Mouse (Mus musculus) hindbrain, embryonic 10.5 days (tissue): ENCODE data around the gene Fam166b. TPM values are rescaled to one million over a fixed set of nuclear protein-coding genes. Genes with fewer than 3 reads are reported as not detected.

Experiments used
- DNase-seq: peaks from one replicate; pipeline ENCODE4 v3.0.0-alpha.2; 2017; ENCODE audit warnings: low spot score
- H3K27ac ChIP-seq: fragments of 300-500 bp; sonication (generic); 2 replicates; pipeline ENCODE4 v1.5.1; 2016; ENCODE audit warnings: mild to moderate bottlenecking, moderate library complexity
- H3K27me3 ChIP-seq: fragments of 300-500 bp; sonication (generic); 2 replicates; pipeline ENCODE4 v1.6.1; 2016; ENCODE audit warnings: mild to moderate bottlenecking; ENCODE audit not compliant: poor library complexity, insufficient read depth, severe bottlenecking
- H3K36me3 ChIP-seq: fragments of 300-500 bp; sonication (generic); 2 replicates; pipeline ENCODE4 v1.6.1; 2016; ENCODE audit warnings: mild to moderate bottlenecking, moderate library complexity
- H3K4me1 ChIP-seq: fragments of 300-500 bp; sonication (generic); replicated peaks from 2 replicates; pipeline ENCODE4 v1.6.1; 2016; ENCODE audit warnings: mild to moderate bottlenecking
- H3K4me3 ChIP-seq: fragments of 300-500 bp; sonication (generic); 2 replicates; pipeline ENCODE4 v1.5.1; 2016; ENCODE audit warnings: mild to moderate bottlenecking, moderate library complexity
- H3K9me3 ChIP-seq: fragments of 300-500 bp; sonication (generic); 2 replicates; pipeline ENCODE4 v1.6.1; 2016; ENCODE audit warnings: mild to moderate bottlenecking, moderate library complexity
- WGBS: fragments of 180-500 bp; shearing (Covaris S2); methylation state at CpG from one replicate; pipeline ENCODE4 v1.1.7; 2016; 5-methylcytosine and 5-hydroxymethylcytosine counted together
- polyA plus RNA-seq: library from polyadenylated mRNA; unstranded; fragments of >200 nt; fragmentation: Nextera tagmentation; extraction: Ambion mirVana; gene quantifications from 2 replicates; pipeline ENCODE4 v1.2.1, GENCODE M21; 2016

Gene Fam166b
- polyA plus RNA-seq, 1 experiment from 2014 or later: 0.47 TPM

DNA sequence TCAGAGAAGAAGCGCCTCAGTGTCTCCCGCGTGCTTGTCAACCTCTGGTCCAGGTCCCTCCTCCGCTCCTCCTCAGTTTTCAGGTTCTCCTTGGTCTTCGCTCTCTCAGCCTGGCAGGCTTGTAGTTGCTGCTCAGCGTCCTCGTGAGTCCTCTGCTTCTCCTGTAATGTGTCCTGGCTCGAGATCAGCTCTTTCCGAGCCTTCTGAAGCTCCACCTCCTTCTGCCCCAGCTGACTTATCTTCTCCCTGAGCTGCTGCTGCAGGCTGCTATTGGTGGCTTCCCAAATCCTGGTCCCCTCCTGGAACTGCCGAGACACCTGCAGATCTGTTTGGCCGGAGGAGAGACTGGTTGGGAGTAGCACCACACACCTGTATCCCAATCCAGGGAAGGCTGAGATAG, 23.4 kb upstream of the Fam166b start:
- Histone ChIP-seq H3K27ac (no peak overlapping the region), H3K36me3 (peaks cover 14% of the 10 kb centered on the region), H3K9me3 (no peaks in the 10 kb centered on the region), H3K4me3 (no peak overlapping the region), H3K27me3 (peaks cover 41% of the 10 kb centered on the region), H3K4me1 (peaks cover 30% of the 10 kb centered on the region)
- DNase-seq: no peak
- WGBS: 66% methylated on average over 11 of the region's 11 CpGs

DNA sequence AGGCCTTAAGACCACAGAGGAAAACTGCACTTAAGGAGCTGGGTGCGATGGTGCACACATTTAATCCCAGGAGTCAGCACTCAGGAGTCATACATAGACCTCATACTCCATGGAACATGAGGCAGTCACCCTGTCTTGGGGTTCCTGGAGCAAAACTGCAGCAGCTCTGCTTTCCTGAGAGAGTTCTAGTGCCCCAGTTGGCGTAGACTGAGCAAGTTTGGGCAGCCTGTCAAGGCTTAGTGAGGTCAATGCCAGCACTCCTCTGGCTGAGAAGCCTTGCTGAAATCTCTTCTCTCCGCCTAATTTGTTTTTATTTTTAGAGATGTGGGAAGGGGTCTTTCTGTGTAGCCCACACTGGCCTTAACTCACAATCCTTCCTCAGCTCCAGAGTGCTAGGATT, 19.6 kb upstream of the Fam166b start:
- Histone ChIP-seq H3K4me3 (no peak overlapping the region), H3K4me1 (peaks cover 21% of the 10 kb centered on the region), H3K9me3 (no peaks in the 10 kb centered on the region), H3K27ac (no peak overlapping the region), H3K27me3 (peaks cover 18% of the 10 kb centered on the region), H3K36me3 (peaks cover 42% of the 10 kb centered on the region)
- DNase-seq: no peak
- WGBS: 95% methylated on average over 3 of the region's 3 CpGs

DNA sequence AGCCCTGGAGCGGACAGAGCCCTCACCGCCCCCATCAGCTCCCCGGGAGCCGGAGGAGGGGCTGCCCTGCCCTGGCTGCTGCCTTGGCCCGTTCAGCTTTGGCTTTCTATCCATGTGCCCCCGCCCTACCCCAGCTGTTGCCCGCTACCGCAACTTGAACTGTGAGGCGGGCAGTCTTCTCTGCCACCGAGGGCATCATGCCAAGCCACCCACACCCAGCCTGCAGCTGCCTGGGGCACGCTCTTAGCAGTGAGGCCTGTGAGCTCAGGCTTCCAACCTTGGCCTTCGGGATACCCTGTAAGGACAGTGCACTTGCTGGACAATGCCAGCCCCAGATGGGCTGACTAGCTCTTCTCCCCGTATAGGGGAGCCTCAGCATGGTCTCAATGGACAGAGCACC, 18.3 kb upstream of the Fam166b start:
- 92% methylated on average over 13 of the region's 13 CpGs for WGBS
- no peak for DNase-seq
- H3K36me3 ChIP-seq: peaks cover 42% of the 10 kb centered on the region
- H3K27ac ChIP-seq: no peak overlapping the region
- peaks cover 5% of the 10 kb centered on the region for H3K27me3 ChIP-seq
- no peak overlapping the region for H3K4me3 ChIP-seq
- no peaks in the 10 kb centered on the region for H3K9me3 ChIP-seq
- peaks cover 16% of the 10 kb centered on the region for H3K4me1 ChIP-seq

DNA sequence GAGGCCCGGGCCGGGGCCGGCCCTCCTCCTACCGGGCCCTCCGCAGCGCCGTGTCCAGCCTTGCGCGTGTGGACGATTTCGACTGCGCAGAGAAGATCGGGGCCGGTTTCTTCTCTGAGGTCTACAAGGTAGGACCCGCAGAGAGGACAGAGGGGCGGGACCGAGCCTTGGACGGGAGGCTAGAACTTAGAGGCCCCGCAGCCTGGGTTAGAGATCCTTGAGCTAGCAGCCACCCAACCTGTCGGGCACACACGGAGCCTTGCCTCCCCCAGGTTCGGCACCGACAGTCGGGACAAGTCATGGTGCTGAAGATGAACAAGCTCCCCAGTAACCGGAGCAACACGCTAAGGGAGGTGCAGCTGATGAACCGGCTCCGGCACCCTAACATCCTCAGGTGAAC, 14.6 kb upstream of the Fam166b start:
- peak; percentile 50 for DNase-seq
- Histone ChIP-seq H3K9me3 (no peaks in the 10 kb centered on the region), H3K27ac (peak overlapping the region; percentile 97), H3K4me1 (peaks cover 16% of the 10 kb centered on the region), H3K4me3 (peak overlapping the region; percentile 91), H3K27me3 (peaks cover 3% of the 10 kb centered on the region; the same call in 1 of the 2 replicates), H3K36me3 (peaks cover 40% of the 10 kb centered on the region)
- WGBS: 1% methylated on average over 28 of the region's 28 CpGs

DNA sequence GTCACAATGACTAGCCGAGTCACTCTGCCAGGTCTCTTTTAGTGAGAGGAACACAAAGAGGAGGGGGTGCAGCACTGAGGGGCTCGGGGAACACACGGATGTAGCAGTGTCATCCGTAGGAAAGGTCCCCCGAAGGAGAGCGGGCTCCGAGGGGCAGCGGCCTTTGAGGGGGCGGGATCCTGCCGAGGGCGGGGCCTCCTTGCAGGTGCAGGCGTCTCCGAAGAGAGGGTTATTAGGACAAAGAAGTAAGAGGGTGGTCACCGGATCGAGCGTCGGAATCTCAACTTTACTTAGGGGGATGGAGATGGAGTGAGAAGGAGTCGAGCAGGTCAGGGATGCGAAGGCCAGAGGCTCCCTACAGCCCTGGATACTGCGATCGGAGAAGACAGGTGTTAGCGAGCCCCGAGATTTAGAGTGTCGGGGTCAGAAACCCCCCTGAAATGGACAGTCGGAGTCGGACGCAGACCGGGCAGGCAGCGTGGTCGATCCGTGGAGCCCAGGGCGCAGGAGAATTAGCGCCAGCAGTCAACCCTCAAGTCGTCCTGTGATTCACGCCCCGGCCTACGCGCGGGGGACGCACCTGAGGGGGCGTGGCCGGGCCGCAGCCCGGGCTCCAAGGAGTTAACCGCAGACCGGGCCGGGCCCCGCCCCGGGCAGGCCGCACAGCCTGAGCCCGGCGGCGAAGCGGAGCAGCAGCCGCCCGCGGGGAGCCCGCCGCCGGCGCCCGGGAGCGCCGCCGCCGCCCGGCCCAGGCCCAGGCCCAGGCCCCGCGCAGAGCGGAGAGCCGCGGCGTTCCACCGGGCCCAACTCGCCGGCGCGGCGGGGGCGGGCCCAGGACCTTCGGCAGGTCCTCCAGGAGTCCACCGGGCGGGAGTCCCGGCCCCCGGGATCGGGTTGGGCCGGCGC, 13.8 kb upstream of the Fam166b start:
- Histone ChIP-seq H3K27ac (peak overlapping the region; percentile 97), H3K4me3 (peak overlapping the region; percentile 91), H3K27me3 (peaks cover 3% of the 10 kb centered on the region; the same call in 1 of the 2 replicates), H3K4me1 (peaks cover 16% of the 10 kb centered on the region), H3K9me3 (no peaks in the 10 kb centered on the region), H3K36me3 (peaks cover 32% of the 10 kb centered on the region)
- peak; percentile 71 for DNase-seq
- under 1% methylated on average over 88 of the region's 88 CpGs for WGBS

DNA sequence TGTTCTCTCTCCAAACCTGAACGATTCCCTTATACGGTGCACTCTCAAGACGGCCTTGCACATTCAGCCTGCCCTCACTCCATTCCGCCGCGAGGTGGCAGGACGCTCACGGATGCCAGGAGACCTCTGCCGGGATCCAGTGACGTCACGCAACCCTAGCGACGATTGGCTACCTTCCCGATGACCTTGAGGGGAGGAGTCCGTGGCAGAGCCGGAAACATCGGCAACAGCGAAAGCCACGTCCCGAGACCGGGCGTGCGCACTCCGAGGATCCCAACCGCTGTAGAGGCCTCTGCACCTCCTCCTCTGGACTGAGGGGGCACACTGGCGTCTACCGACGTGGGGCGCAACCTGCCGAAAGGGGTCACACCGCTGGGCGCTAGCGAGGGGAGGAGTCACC, 13.1 kb upstream of the Fam166b start:
- WGBS: under 1% methylated on average over 33 of the region's 33 CpGs
- Histone ChIP-seq H3K27me3 (peaks cover 3% of the 10 kb centered on the region; the same call in 1 of the 2 replicates), H3K9me3 (no peaks in the 10 kb centered on the region), H3K4me3 (peak overlapping the region; percentile 91), H3K27ac (peak overlapping the region; percentile 97), H3K36me3 (peaks cover 25% of the 10 kb centered on the region), H3K4me1 (peaks cover 16% of the 10 kb centered on the region)
- peak; percentile 99 for DNase-seq

DNA sequence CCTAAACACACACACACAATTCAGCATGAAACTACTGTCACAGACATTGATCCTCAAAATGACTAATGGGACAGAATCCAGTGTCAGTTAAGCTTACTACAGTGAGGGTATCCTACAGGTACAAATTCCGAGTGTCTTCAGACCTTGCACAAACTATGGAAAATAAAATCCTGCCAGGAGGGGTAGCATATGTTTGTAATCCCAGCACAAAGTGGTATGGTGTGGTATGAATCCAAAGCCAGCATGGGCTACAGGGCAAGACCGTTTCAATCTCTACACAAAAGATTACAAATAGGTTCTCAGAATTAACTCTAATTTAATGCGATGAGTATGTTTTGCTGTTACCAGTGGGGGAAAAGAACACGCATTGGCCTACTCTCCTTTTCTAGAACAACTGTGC, 12.7 kb upstream of the Fam166b start, which contains the start of gene Tesk1:
Gene Tesk1, plus strand, starts transcription at position 301 of the 400 bp plus-strand sequence.
- Histone ChIP-seq H3K36me3 (peaks cover 21% of the 10 kb centered on the region), H3K4me3 (peak within 1 kb of the TSS; percentile 91), H3K9me3 (no peaks in the 10 kb centered on the region), H3K4me1 (peaks cover 16% of the 10 kb centered on the region), H3K27ac (peak within 1 kb of the TSS; percentile 97), H3K27me3 (peaks cover 3% of the 10 kb centered on the region; the same call in 1 of the 2 replicates)
- DNase-seq: no peak
- 28% methylated on average over 4 of the region's 4 CpGs for WGBS

DNA sequence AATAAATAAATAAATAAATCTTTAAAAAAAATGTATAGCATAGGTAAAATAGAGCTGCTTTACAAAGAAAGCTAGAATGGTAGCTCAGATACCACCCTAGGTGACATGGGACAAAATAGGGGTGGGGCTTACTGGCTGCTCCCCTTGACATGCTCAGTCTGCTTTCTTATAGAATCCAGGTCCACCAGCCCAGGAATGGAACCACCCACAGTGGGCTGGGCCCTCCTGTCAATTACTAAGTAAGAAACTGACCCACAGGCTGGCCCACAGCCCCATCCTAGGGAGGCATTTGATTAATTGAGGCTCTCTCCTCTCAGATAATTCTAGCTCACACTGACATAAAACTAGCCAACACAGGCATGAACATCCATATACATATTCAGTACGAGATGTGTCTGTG, 3.9 kb upstream of the Fam166b start:
- peaks cover 18% of the 10 kb centered on the region for H3K4me1 ChIP-seq
- DNase-seq: no peak
- WGBS: 90% methylated on average over 1 of the region's 1 CpGs

DNA sequence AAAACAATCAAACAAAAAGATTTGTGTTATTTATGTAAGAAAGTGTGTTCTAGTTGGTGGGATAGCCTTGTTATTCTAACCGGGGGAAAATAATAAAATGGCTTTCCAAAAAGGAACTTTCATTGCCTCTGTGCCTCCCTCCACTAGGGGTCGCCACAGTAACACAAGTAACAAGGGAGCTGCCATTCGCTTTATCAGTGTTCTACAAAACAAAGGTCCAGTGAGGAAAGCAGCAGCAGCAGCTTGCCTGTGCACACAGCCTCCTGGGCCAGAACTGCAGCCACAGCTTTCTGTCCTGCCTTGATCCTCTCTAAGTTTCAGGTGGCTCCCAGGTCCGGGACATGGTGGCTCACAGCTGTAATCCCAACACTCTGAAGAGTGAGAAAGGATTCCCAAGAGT, 2.8 kb upstream of the Fam166b start:
- Histone ChIP-seq H3K36me3 (0 out of 2 replicates have a peak, but pooled peaks cover 2% of the 10 kb centered on the region), H3K27ac (peak overlapping the region; percentile 84), H3K4me3 (no peak overlapping the region), H3K4me1 (peaks cover 28% of the 10 kb centered on the region), H3K27me3 (peaks cover 45% of the 10 kb centered on the region), H3K9me3 (no peaks in the 10 kb centered on the region)
- WGBS: 10% methylated on average over 4 of the region's 4 CpGs
- peak; percentile 84 for DNase-seq

More for the DNA sequence above, 3.9 kb upstream of the Fam166b start:
- Histone ChIP-seq H3K27ac (no peak overlapping the region), H3K27me3 (peaks cover 34% of the 10 kb centered on the region), H3K4me3 (no peak overlapping the region), H3K36me3 (no peaks in the 10 kb centered on the region), H3K9me3 (no peaks in the 10 kb centered on the region)

DNA sequence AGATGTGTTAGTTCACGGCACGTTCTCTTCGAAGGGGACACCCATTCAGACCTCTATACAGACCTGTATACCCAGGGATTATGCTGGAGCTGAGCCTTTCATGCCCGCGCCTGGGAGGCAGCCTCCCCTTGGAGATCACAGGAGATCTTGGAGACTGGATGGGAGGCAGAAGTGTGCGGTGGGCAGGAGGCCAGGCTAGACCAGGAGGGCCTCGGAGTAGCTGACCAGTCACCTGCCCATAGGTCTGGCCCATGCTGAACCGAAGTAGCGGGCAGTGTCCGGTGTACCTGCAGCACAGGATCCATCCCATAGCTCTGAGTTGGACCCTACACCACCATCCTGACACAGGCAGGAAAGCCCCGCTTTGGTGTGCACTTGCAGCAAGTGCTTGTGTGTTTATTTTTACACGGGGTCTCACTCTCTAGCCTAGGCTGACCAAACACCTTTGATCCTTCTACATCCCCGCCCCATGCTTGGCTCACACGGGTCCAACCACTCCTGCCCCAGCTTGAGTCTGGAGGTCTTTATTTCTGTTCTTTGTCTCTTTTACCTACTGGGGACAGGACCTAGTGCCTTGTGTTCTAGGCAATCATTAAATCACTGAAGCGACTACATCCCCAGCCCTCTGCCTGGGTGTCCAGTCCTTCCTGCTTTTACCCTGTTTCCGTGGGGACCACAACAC, 613 bp downstream of the Fam166b start:
- Histone ChIP-seq H3K4me3 (peak overlapping the region; percentile 29; the same call in 1 of the 2 replicates), H3K4me1 (peaks cover 45% of the 10 kb centered on the region), H3K27ac (peak overlapping the region; percentile 2; the same call in 1 of the 2 replicates), H3K9me3 (no peaks in the 10 kb centered on the region), H3K36me3 (peaks cover 36% of the 10 kb centered on the region), H3K27me3 (peaks cover 79% of the 10 kb centered on the region)
- peak; percentile 12 for DNase-seq
- WGBS: 23% methylated on average over 16 of the region's 16 CpGs

DNA sequence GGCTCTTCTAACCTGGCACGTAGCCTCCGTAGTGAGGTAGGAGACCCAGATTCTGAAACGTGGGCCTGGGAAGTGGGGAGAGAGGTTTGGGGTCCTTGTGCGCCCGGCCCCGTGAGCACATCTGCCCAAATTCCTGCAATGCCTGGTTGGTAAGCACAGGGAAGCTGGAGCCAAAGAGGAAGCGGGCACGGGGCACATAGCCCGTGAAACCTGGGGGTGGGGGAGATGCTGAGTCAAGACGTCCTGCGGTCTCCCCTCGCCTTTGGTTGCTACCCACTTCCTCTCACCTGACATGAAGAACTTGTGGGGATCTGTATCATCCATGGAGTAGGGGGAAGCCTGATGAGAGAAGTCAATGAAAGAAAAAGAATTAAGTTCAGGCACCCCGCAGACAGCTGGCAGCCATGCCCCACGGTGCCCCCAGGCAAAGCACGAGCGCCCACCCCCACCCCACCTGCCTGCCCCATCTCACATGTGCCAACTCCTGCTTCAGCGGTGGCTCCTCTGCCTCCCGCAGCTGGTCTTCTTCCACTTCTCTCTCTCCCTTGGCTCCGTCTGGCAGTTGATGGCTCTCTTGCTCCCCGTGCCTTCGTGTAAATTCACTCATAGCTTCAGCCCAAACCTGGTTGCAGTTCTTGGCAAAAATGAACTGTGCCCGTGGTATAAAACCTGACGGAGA, 1.3 kb downstream of the Fam166b start:
- WGBS: 19% methylated on average over 23 of the region's 23 CpGs
- peaks cover 42% of the 10 kb centered on the region for H3K36me3 ChIP-seq
- peaks cover 45% of the 10 kb centered on the region for H3K4me1 ChIP-seq
- H3K27me3 ChIP-seq: peaks cover 86% of the 10 kb centered on the region
- peak overlapping the region; percentile 26 for H3K4me3 ChIP-seq
- no peaks in the 10 kb centered on the region for H3K9me3 ChIP-seq
- peak; percentile 13 for DNase-seq
- no peak overlapping the region; the same call in 1 of the 2 replicates for H3K27ac ChIP-seq

DNA sequence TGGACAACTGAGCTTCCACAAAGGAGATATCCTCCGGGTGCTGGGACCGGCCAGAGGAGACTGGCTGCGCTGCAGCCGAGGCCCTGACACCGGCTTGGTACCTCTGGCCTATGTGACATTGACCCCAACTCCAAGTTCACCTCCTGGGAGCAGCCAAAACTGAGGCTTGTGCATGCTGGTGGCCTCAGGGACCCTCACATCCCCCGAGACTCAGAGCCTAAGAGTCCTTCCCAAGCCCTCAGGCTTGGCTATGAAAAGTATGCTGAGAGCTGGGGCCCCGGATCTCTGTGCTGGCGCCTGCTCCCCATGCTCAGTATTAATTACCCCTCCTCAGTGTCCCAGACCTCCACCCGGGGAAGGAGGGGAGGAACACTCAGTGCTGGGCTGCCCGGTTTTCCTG, 2.4 kb downstream of the Fam166b start:
- Histone ChIP-seq H3K4me3 (no peak overlapping the region), H3K36me3 (peaks cover 54% of the 10 kb centered on the region), H3K27me3 (peaks cover 95% of the 10 kb centered on the region), H3K4me1 (peaks cover 47% of the 10 kb centered on the region), H3K9me3 (no peaks in the 10 kb centered on the region), H3K27ac (no peak overlapping the region)
- 46% methylated on average over 10 of the region's 10 CpGs for WGBS
- DNase-seq: no peak
